In the genomic region with DNA sequence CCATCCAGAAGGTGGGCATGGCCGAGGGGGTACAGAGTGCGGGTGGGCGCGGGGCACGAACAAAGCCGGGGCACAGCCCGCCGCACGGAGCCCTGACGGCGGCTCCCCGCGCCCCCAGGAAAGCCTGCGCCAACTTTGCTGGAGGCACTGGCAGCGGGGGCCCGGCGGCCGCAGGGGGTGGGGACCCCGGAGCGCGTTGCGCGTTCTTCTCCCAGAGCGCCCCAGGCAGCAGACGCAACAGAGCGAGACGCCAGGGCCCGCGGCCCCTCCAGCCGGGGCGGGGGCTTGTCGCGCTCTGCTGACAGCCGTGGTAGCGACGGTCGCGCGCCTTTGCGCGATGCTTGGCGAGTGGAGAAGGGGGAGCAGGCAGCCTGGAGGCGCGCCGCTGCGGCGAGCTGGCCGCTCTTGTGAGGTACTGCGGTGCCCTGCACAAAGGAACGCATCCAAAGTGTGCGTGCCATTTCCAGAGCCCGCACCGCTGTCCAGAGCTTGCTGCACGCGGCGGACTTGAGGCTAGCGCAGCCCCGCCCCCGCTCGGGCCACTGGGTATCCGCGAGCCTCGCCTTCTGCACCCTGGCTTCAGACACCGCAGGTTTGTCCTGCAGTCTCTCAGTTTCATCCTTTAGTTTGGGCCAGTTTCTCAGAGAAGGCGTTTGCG, we compare ENCODE assay signal across 8 mouse cellular contexts. TPM values are rescaled to one million over a fixed set of nuclear protein-coding genes. Genes with fewer than 3 reads are reported as not detected.
A peak's percentile ranks its signal among the peaks of the same experiment; 100 is the strongest.
DNase-seq lines count a peak whose midpoint lies in the region; ATAC-seq and TF ChIP-seq lines count a peak whose summit lies in the region.

No protein-coding gene starts in this region.

- peak overlapping the region; percentile 86 for H3K9ac ChIP-seq in forebrain, embryonic 13.5 days
- H3K9ac ChIP-seq in hindbrain, embryonic 12.5 days, result peak overlapping the region; percentile 94

- H3K4me3 ChIP-seq in bone marrow macrophage, adult 2 months (ENCODE audit: insufficient read depth, low read length), result peak overlapping the region; percentile 71
- H3K4me3 ChIP-seq in forebrain, embryonic 13.5 days, result peak overlapping the region; percentile 73
- peak overlapping the region; percentile 89 for H3K4me3 ChIP-seq in hindbrain, embryonic 12.5 days
- H3K4me3 ChIP-seq in left cerebral cortex, adult 2 months, result peak overlapping the region; percentile 99
- peak overlapping the region; percentile 16; the same call in 1 of the 2 replicates for H3K4me3 ChIP-seq in macrophage (ENCODE audit: inconsistent target)

- peak overlapping the region; percentile 71 for H3K27ac ChIP-seq in bone marrow macrophage, adult 2 months (ENCODE audit: insufficient read depth, low read depth, low read length)
- H3K27ac ChIP-seq in forebrain, embryonic 13.5 days, result peak overlapping the region; percentile 93
- peak overlapping the region; percentile 98 for H3K27ac ChIP-seq in hindbrain, embryonic 12.5 days
- peak overlapping the region; percentile 100 for H3K27ac ChIP-seq in left cerebral cortex, adult 2 months
- H3K27ac ChIP-seq in macrophage, result no peak overlapping the region

- H3K36me3 ChIP-seq in forebrain, embryonic 13.5 days (ENCODE audit: poor library complexity, severe bottlenecking), result peaks cover 27% of the 10 kb centered on the region
- H3K36me3 ChIP-seq in hindbrain, embryonic 12.5 days, result peaks cover 24% of the 10 kb centered on the region
- peaks cover 11% of the 10 kb centered on the region for H3K36me3 ChIP-seq in macrophage (ENCODE audit: inconsistent target)

- under 1% methylated on average over 63 of the region's 66 CpGs for WGBS in forebrain, embryonic 13.5 days
- WGBS in hindbrain, embryonic 12.5 days, result under 1% methylated on average over 66 of the region's 66 CpGs
- 1% methylated on average over 59 of the region's 66 CpGs for WGBS in macrophage (ENCODE audit: missing documents)

- TF ChIP-seq POLR2A in bone marrow macrophage, adult 2 months (IDR thresholded peaks at IDR 0.05; ENCODE audit: borderline replicate concordance, low read depth, low read length), result no peak

- intact Hi-C loops in left cerebral cortex, adult 2 months (cut with DNase I), result loop anchor here (1.0 kb wide), 2 partner anchors 19 to 67 kb away; a partner anchor contains a TSS

- H3K4me2 ChIP-seq in forebrain, embryonic 13.5 days, result peak overlapping the region; percentile 87
- H3K4me2 ChIP-seq in hindbrain, embryonic 12.5 days (replicated peaks), result peak overlapping the region; percentile 73

- peak; percentile 66 for ATAC-seq in forebrain, embryonic 13.5 days
- peak; percentile 46 for ATAC-seq in hindbrain, embryonic 12.5 days (ENCODE audit: low FRiP score)

- no peaks in the 10 kb centered on the region for H3K9me3 ChIP-seq in forebrain, embryonic 13.5 days (replicated peaks)
- H3K9me3 ChIP-seq in hindbrain, embryonic 12.5 days (replicated peaks), result no peaks in the 10 kb centered on the region

- DNase-seq in MN1 (ENCODE audit: low spot score), result peak; percentile 82
- DNase-seq in left cerebral cortex, adult 2 months (ENCODE audit: extremely low spot score in 1 of 2, low spot score in 2 of 2), result peak; percentile 66 to 70
- DNase-seq in right cerebral cortex, postnatal 10 days (ENCODE audit: low spot score in 2 of 2), result peak; percentile 82 to 85
- no peak for DNase-seq in yolk sac, embryonic 10.5 days (ENCODE audit: low spot score)

- TF ChIP-seq CTCF in bone marrow macrophage, adult 2 months (IDR thresholded peaks at IDR 0.05; ENCODE audit: low read depth, low read length), result no peak
- no peak for TF ChIP-seq CTCF in left cerebral cortex, adult 2 months (IDR thresholded peaks at IDR 0.05)

- peaks cover 69% of the 10 kb centered on the region for H3K79me2 ChIP-seq in macrophage (ENCODE audit: inconsistent target)

- H3K27me3 ChIP-seq in forebrain, embryonic 13.5 days, result no peaks in the 10 kb centered on the region
- no peaks in the 10 kb centered on the region for H3K27me3 ChIP-seq in hindbrain, embryonic 12.5 days

- H3K4me1 ChIP-seq in bone marrow macrophage, adult 2 months (ENCODE audit: control insufficient read depth, insufficient read depth, low read length), result peaks cover 23% of the 10 kb centered on the region
- H3K4me1 ChIP-seq in forebrain, embryonic 13.5 days, result peaks cover 43% of the 10 kb centered on the region
- H3K4me1 ChIP-seq in hindbrain, embryonic 12.5 days, result peaks cover 37% of the 10 kb centered on the region

RNA-seq across cellular contexts. Expression of a gene that starts 0.7 kb away (rescaled TPM):
- polyA plus RNA-seq in bone marrow macrophage, adult 2 months (2012; ENCODE audit: insufficient read depth, insufficient read length, missing spikeins), result 4.0 and 5.7 TPM in 2 replicates
- 33.9 and 38.7 TPM in 2 replicates for polyA plus RNA-seq in forebrain, embryonic 13.5 days (2015; fragmentation: Nextera tagmentation; extraction: Ambion mirVana)
- polyA plus RNA-seq in hindbrain, embryonic 12.5 days (2016; fragmentation: Nextera tagmentation; extraction: Ambion mirVana), result 32.9 and 37.7 TPM in 2 replicates
- total RNA-seq in left cerebral cortex, adult 2 months (2021), result 10 to 100 TPM; 38.8 to 40.5 TPM
- total RNA-seq in macrophage (2018; cell fraction: chromatin; rRNA removed), result 10 to 100 TPM in 11 of 26 experiments, 1 to 10 TPM in 15; 1.5 to 17.5 (median 9.6) TPM
- total RNA-seq in macrophage (2018; cell fraction: cytosol; rRNA removed), result 1 to 10 TPM in 25 of 26 experiments, under 1 TPM in 1; 0.90 to 3.8 (median 2.9) TPM
- 10 to 100 TPM in 4 of 26 experiments, 1 to 10 TPM in 22; 1.7 to 11.7 (median 6.9) TPM for total RNA-seq in macrophage (2018; cell fraction: nucleus; rRNA removed)
- 2.0 to 3.1 TPM (median 2.5 TPM) in 3 replicates for polyA plus RNA-seq in macrophage (2018)

RNA-seq across cellular contexts. Expression of a gene that starts 0.8 kb away (rescaled TPM):
- 150 and 155 TPM in 2 replicates for polyA plus RNA-seq in bone marrow macrophage, adult 2 months (2012; ENCODE audit: insufficient read depth, insufficient read length, missing spikeins)
- 716 and 737 TPM in 2 replicates for polyA plus RNA-seq in forebrain, embryonic 13.5 days (2015; fragmentation: Nextera tagmentation; extraction: Ambion mirVana)
- 630 and 656 TPM in 2 replicates for polyA plus RNA-seq in hindbrain, embryonic 12.5 days (2016; fragmentation: Nextera tagmentation; extraction: Ambion mirVana)
- total RNA-seq in left cerebral cortex, adult 2 months (2021), result 100 to 1,000 TPM; 162 TPM
- total RNA-seq in macrophage (2018; cell fraction: chromatin; rRNA removed), result 100 to 1,000 TPM in 12 of 26 experiments, 10 to 100 TPM in 14; 15.7 to 175 (median 99.5) TPM
- 100 to 1,000 TPM; 118 to 262 (median 199) TPM for total RNA-seq in macrophage (2018; cell fraction: cytosol; rRNA removed)
- total RNA-seq in macrophage (2018; cell fraction: nucleus; rRNA removed), result 100 to 1,000 TPM in 5 of 26 experiments, 10 to 100 TPM in 21; 19.8 to 135 (median 74.6) TPM
- polyA plus RNA-seq in macrophage (2018), result 143 to 206 TPM (median 153 TPM) in 3 replicates

RNA-seq across cellular contexts. Expression of a gene that starts 18.2 kb away (rescaled TPM):
- 26.2 and 30.9 TPM in 2 replicates for polyA plus RNA-seq in bone marrow macrophage, adult 2 months (2012; ENCODE audit: insufficient read depth, insufficient read length, missing spikeins)
- 20.4 and 20.6 TPM in 2 replicates for polyA plus RNA-seq in forebrain, embryonic 13.5 days (2015; fragmentation: Nextera tagmentation; extraction: Ambion mirVana)
- 14.1 and 16.7 TPM in 2 replicates for polyA plus RNA-seq in hindbrain, embryonic 12.5 days (2016; fragmentation: Nextera tagmentation; extraction: Ambion mirVana)
- total RNA-seq in left cerebral cortex, adult 2 months (2021), result 100 to 1,000 TPM; 101 to 105 TPM
- 10 to 100 TPM in 15 of 26 experiments, 1 to 10 TPM in 11; 4.2 to 22.7 (median 11.6) TPM for total RNA-seq in macrophage (2018; cell fraction: chromatin; rRNA removed)
- 10 to 100 TPM; 12.1 to 21.9 (median 16.2) TPM for total RNA-seq in macrophage (2018; cell fraction: cytosol; rRNA removed)
- 10 to 100 TPM in 18 of 26 experiments, 1 to 10 TPM in 8; 7.4 to 23.0 (median 12.9) TPM for total RNA-seq in macrophage (2018; cell fraction: nucleus; rRNA removed)
- 13.6 to 45.7 TPM (median 15.5 TPM) in 3 replicates for polyA plus RNA-seq in macrophage (2018)

RNA-seq across cellular contexts. Expression of a gene that starts 27.4 kb away (rescaled TPM):
- polyA plus RNA-seq in bone marrow macrophage, adult 2 months (2012; ENCODE audit: insufficient read depth, insufficient read length, missing spikeins), result 10.3 and 11.7 TPM in 2 replicates
- polyA plus RNA-seq in forebrain, embryonic 13.5 days (2015; fragmentation: Nextera tagmentation; extraction: Ambion mirVana), result 34.2 and 34.8 TPM in 2 replicates
- 30.0 and 31.4 TPM in 2 replicates for polyA plus RNA-seq in hindbrain, embryonic 12.5 days (2016; fragmentation: Nextera tagmentation; extraction: Ambion mirVana)
- total RNA-seq in left cerebral cortex, adult 2 months (2021), result 10 to 100 TPM; 15.6 to 18.4 TPM
- 10 to 100 TPM in 22 of 26 experiments, 1 to 10 TPM in 4; 6.4 to 51.4 (median 22.7) TPM for total RNA-seq in macrophage (2018; cell fraction: chromatin; rRNA removed)
- 10 to 100 TPM in 8 of 26 experiments, 1 to 10 TPM in 18; 4.2 to 12.7 (median 8.8) TPM for total RNA-seq in macrophage (2018; cell fraction: cytosol; rRNA removed)
- 10 to 100 TPM in 17 of 26 experiments, 1 to 10 TPM in 9; 4.5 to 32.6 (median 13.0) TPM for total RNA-seq in macrophage (2018; cell fraction: nucleus; rRNA removed)
- polyA plus RNA-seq in macrophage (2018), result 3.7 to 10.9 TPM (median 9.9 TPM) in 3 replicates

Comparison
In these comparisons a context has a peak if more than half of its experiments do, and no peak if none do; other contexts are left out.
1. H3K4me3 ChIP-seq: peak in every context shown above with its lines; median percentile 99 in left cerebral cortex, adult 2 months; 89 in hindbrain, embryonic 12.5 days; 73 in forebrain, embryonic 13.5 days; 71 in bone marrow macrophage, adult 2 months; 16 in macrophage.